ENCODE assay signal across 8 mouse cellular contexts in genomic region chr17:56196860-56197259, GRCm38 (mm10). TPM values are rescaled to one million over a fixed set of nuclear protein-coding genes. Genes with fewer than 3 reads are reported as not detected.
DNase-seq lines count a peak whose midpoint lies in the region; ATAC-seq lines count a peak whose summit lies in the region.

No protein-coding gene starts in this region.

- ATAC-seq in monocyte, adult 5-6 weeks (replicated peaks; ENCODE audit: insufficient number of reproducible peaks, low FRiP score, low TSS enrichment, poor library complexity, severe bottlenecking), result no peak

- DNase-seq in kidney, postnatal 10 days, result peak; percentile 39
- DNase-seq in kidney, adult 11 months, result no peak
- DNase-seq in A20 (ENCODE audit: low read depth, low spot score) (peak; percentile 42), NIH3T3 (ENCODE audit: low read depth) (peak; percentile 56)
- DNase-seq in lung, postnatal 36 days, result peak; percentile 39
- no peak for DNase-seq in left cerebral cortex, adult 11 months (ENCODE audit: low spot score)
- no peak for DNase-seq in frontal cortex, postnatal 14 days (ENCODE audit: low spot score in 2 of 2)

RNA-seq across cellular contexts. Expression of gene Mydgf, which starts 13.1 kb away (rescaled TPM):
- 25.0 to 31.5 TPM (median 30.6 TPM) in 3 replicates for total RNA-seq in monocyte, adult 5-6 weeks (2017)

RNA-seq across cellular contexts. Expression of gene Dpp9, which starts 21.8 kb away (rescaled TPM):
- total RNA-seq in monocyte, adult 5-6 weeks (2017), result 8.4 to 20.3 TPM (median 11.7 TPM) in 3 replicates

RNA-seq across cellular contexts. Expression of gene Tnfaip8l1, which starts 34.6 kb away (rescaled TPM):
- 0.39 to 0.43 TPM in 2 of 3 replicates, not detected in the other for total RNA-seq in monocyte, adult 5-6 weeks (2017)

RNA-seq across cellular contexts. Expression of gene Sema6b, which starts 56.7 kb away (rescaled TPM):
- total RNA-seq in monocyte, adult 5-6 weeks (2017), result 0.53 to 1.2 TPM (median 0.87 TPM) in 3 replicates

RNA-seq across cellular contexts. Expression of gene Fem1a, which starts 59.8 kb away (rescaled TPM):
- 13.2 to 22.7 TPM (median 13.6 TPM) in 3 replicates for total RNA-seq in monocyte, adult 5-6 weeks (2017)

Comparison
In these comparisons a context has a peak if more than half of its experiments do, and no peak if none do; other contexts are left out.
1. DNase-seq: peak in kidney, postnatal 10 days (single experiment), A20 (single experiment), NIH3T3 (single experiment) and lung, postnatal 36 days (single experiment); none in kidney, adult 11 months (single experiment), left cerebral cortex, adult 11 months (single experiment) and frontal cortex, postnatal 14 days (0 of 2).